Mouse (Mus musculus) left cerebral cortex, adult 18-20 months (tissue): ENCODE measurements around the gene Lpp. TPM values are rescaled to one million over a fixed set of nuclear protein-coding genes. Genes with fewer than 3 reads are reported as not detected.

Experiments used
- DNase-seq, 2 experiments: peaks; one replicate each; pipeline ENCODE4 v3.0.0; 2021 to 2022; ENCODE audit warnings: low spot score in 2 of 2, mixed read lengths in 1 of 2
- total RNA-seq, 2 experiments: library from RNA; stranded (reverse); gene quantifications; 2 replicates each; pipeline ENCODE4 v1.2.3; 2021

Lpp gene
- total RNA-seq, 2 experiments from 2014 or later: 5.0 to 6.2 TPM

GRCm38 (mm10) chr16:24539003-24539402 is 145.7 kb downstream of the Lpp start:
- no peak for DNase-seq

GRCm38 (mm10) chr16:24542864-24543263 is 149.6 kb downstream of the Lpp start:
- DNase-seq: no peak

- DNase-seq: no peak
Observed at GRCm38 (mm10) chr16:24545366-24545765, 152.1 kb downstream of the Lpp start.

- DNase-seq: no peak
Observed at GRCm38 (mm10) chr16:24558458-24558857, 165.2 kb downstream of the Lpp start.

- no peak for DNase-seq
Observed at GRCm38 (mm10) chr16:24559811-24560210, 166.5 kb downstream of the Lpp start.

GRCm38 (mm10) chr16:24560998-24561397 is 167.7 kb downstream of the Lpp start:
- DNase-seq: no peak

GRCm38 (mm10) chr16:24561602-24562001 is 168.3 kb downstream of the Lpp start:
- no peak for DNase-seq

- DNase-seq: no peak
Observed at GRCm38 (mm10) chr16:24565311-24565710, 172.0 kb downstream of the Lpp start.

- no peak for DNase-seq
Observed at GRCm38 (mm10) chr16:24566277-24566676, 173.0 kb downstream of the Lpp start.

GRCm38 (mm10) chr16:24567562-24567961 is 174.3 kb downstream of the Lpp start:
- DNase-seq: no peak

GRCm38 (mm10) chr16:24568061-24568460 is 174.8 kb downstream of the Lpp start:
- no peak for DNase-seq

- DNase-seq: no peak
Observed at GRCm38 (mm10) chr16:24569681-24570080, 176.4 kb downstream of the Lpp start.

- DNase-seq: no peak
Observed at GRCm38 (mm10) chr16:24576999-24577398, 183.7 kb downstream of the Lpp start.

GRCm38 (mm10) chr16:24577798-24578197 is 184.5 kb downstream of the Lpp start:
- DNase-seq: no peak

GRCm38 (mm10) chr16:24582847-24583246 is 189.5 kb downstream of the Lpp start:
- DNase-seq: no peak

GRCm38 (mm10) chr16:24593535-24593934 is 200.2 kb downstream of the Lpp start:
- DNase-seq: no peak

- DNase-seq: no peak
Observed at GRCm38 (mm10) chr16:24594508-24594907, 201.2 kb downstream of the Lpp start.

- DNase-seq: no peak
Observed at GRCm38 (mm10) chr16:24595493-24595892, 202.2 kb downstream of the Lpp start.

GRCm38 (mm10) chr16:24598567-24598966 is 205.3 kb downstream of the Lpp start:
- no peak for DNase-seq

GRCm38 (mm10) chr16:24599766-24600165 is 206.5 kb downstream of the Lpp start:
- DNase-seq: no peak

- no peak for DNase-seq
Observed at GRCm38 (mm10) chr16:24600260-24600948, 207.1 kb downstream of the Lpp start.

GRCm38 (mm10) chr16:24603342-24603741 is 210.0 kb downstream of the Lpp start:
- DNase-seq: no peak

- DNase-seq: no peak
Observed at GRCm38 (mm10) chr16:24607896-24608457, 214.7 kb downstream of the Lpp start.
